Mouse (Mus musculus) liver (tissue): ENCODE measurements around the gene Slc5a4a.

Source experiments
- DNase-seq: peaks from one replicate; pipeline ENCODE4 v3.0.0-alpha.2; 2020; ENCODE audit warnings: mixed read lengths

Slc5a4a gene

DNA sequence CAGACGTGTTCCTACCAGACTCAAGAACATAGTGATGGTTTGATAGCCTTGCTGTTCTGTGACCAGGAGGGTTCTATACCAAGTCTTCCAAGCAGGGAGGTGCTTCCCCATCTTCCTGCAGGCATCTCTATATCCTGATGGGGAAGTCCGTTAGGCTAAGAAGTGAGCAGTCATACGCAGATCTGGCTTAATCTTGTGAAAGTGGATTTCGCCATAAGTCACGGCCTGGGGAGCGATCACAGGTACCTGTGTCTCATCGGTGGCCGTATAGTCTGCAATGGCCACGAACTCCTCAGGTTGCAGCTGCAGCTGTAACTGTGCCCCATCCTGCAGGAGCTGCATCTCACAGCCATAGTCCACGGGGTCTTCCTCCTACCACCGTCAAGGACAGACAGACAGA, 78.7 kb downstream of the Slc5a4a start:
- no peak for DNase-seq

GRCm38 (mm10) chr10:76229627-76230026, 82.4 kb downstream of the Slc5a4a start:
- DNase-seq, result no peak

- peak; percentile 93 for DNase-seq
Measured at GRCm38 (mm10) chr10:76237341-76238225, 90.3 kb downstream of the Slc5a4a start, which contains the start of gene Prmt2. Gene Prmt2, minus strand, starts transcription at chr10:76237865.
